Mouse (Mus musculus): ENCODE measurements around the gene Fam206a. TPM values are rescaled to one million over a fixed set of nuclear protein-coding genes. Genes with fewer than 3 reads are reported as not detected.
A peak's percentile ranks its signal among the peaks of the same experiment; 100 is the strongest.

Gene Fam206a
- polyA plus RNA-seq, 1 experiment = 12.6 TPM

- TF ChIP-seq CTCF (IDR thresholded peaks at IDR 0.05; ENCODE audit: extremely low read depth, insufficient read depth, low read length) = no peak
- no peak for TF ChIP-seq POLR2A (IDR thresholded peaks at IDR 0.05; ENCODE audit: extremely low read depth, insufficient read depth, low read length)
Observed at GRCm38 (mm10) chr4:56809050-56809449, 6.9 kb downstream of the Fam206a start.

GRCm38 (mm10) chr4:56811642-56812041, 9.5 kb downstream of the Fam206a start:
- no peak overlapping the region for H3K4me3 ChIP-seq (ENCODE audit: insufficient read depth, low read length)
- no peak overlapping the region for H3K27ac ChIP-seq (ENCODE audit: insufficient read depth, low read length)
- TF ChIP-seq POLR2A (IDR thresholded peaks at IDR 0.05; ENCODE audit: extremely low read depth, insufficient read depth, low read length) = no peak
- no peaks in the 10 kb centered on the region for H3K4me1 ChIP-seq (ENCODE audit: control insufficient read depth, insufficient read depth, low read length)

More at GRCm38 (mm10) chr4:56809050-56809449, 6.9 kb downstream of the Fam206a start:
- H3K4me1 ChIP-seq (ENCODE audit: control insufficient read depth, insufficient read depth, low read length) = no peaks in the 10 kb centered on the region
- H3K27ac ChIP-seq (ENCODE audit: insufficient read depth, low read length) = no peak overlapping the region
- no peak overlapping the region for H3K4me3 ChIP-seq (ENCODE audit: insufficient read depth, low read length)

GRCm38 (mm10) chr4:56812096-56812495, 10.0 kb downstream of the Fam206a start:
- TF ChIP-seq CTCF (IDR thresholded peaks at IDR 0.05; ENCODE audit: extremely low read depth, insufficient read depth, low read length) (no peak), POLR2A (IDR thresholded peaks at IDR 0.05; ENCODE audit: extremely low read depth, insufficient read depth, low read length) (no peak)
- Histone ChIP-seq H3K4me3 (ENCODE audit: insufficient read depth, low read length) (no peak overlapping the region), H3K4me1 (ENCODE audit: control insufficient read depth, insufficient read depth, low read length) (no peaks in the 10 kb centered on the region), H3K27ac (ENCODE audit: insufficient read depth, low read length) (no peak overlapping the region)

GRCm38 (mm10) chr4:56815131-56815530, 13.0 kb downstream of the Fam206a start:
- no peak for TF ChIP-seq CTCF (IDR thresholded peaks at IDR 0.05; ENCODE audit: extremely low read depth, insufficient read depth, low read length)
- no peak for TF ChIP-seq POLR2A (IDR thresholded peaks at IDR 0.05; ENCODE audit: extremely low read depth, insufficient read depth, low read length)

DNA sequence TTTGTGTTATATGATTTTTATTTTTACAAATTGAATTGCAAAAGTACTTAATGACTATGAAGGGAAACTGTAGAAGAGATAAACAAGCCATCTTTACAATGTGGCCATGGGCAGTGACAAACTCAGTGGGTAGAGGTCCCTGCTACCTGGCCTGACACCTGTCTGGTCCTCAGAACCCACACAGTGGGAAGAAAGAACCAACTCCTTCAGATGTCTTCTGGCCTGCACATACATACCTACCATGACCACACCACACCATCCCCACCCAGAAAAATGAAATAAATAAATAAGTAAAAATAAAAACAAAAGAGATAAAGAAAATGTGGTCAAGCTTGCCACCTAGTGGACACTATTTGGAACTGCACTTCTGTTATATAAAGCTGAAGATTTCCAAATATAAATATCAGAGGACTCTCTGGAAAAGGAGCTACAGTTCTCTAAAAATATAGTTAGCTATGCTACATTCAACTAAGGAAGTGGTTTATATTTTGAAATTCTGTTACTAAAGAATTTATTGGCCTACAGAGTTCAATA, 17.9 kb downstream of the Fam206a start:
- Histone ChIP-seq H3K4me3 (ENCODE audit: insufficient read depth, low read length) (no peak overlapping the region), H3K4me1 (ENCODE audit: control insufficient read depth, insufficient read depth, low read length) (no peaks in the 10 kb centered on the region; the same call in 1 of the 2 replicates), H3K27ac (ENCODE audit: insufficient read depth, low read length) (peak overlapping the region; percentile 63; the same call in 1 of the 2 replicates)
- TF ChIP-seq POLR2A (IDR thresholded peaks at IDR 0.05; ENCODE audit: extremely low read depth, insufficient read depth, low read length) (no peak), CTCF (IDR thresholded peaks at IDR 0.05; ENCODE audit: extremely low read depth, insufficient read depth, low read length) (no peak)

More at GRCm38 (mm10) chr4:56815131-56815530, 13.0 kb downstream of the Fam206a start:
- H3K4me1 ChIP-seq (ENCODE audit: control insufficient read depth, insufficient read depth, low read length) = no peaks in the 10 kb centered on the region
- H3K4me3 ChIP-seq (ENCODE audit: insufficient read depth, low read length) = no peak overlapping the region
- no peak overlapping the region for H3K27ac ChIP-seq (ENCODE audit: insufficient read depth, low read length)

GRCm38 (mm10) chr4:56824231-56824630, 22.1 kb downstream of the Fam206a start:
- no peak overlapping the region for H3K4me3 ChIP-seq (ENCODE audit: insufficient read depth, low read length)
- TF ChIP-seq CTCF (IDR thresholded peaks at IDR 0.05; ENCODE audit: extremely low read depth, insufficient read depth, low read length) = no peak
- no peak for TF ChIP-seq POLR2A (IDR thresholded peaks at IDR 0.05; ENCODE audit: extremely low read depth, insufficient read depth, low read length)

DNA sequence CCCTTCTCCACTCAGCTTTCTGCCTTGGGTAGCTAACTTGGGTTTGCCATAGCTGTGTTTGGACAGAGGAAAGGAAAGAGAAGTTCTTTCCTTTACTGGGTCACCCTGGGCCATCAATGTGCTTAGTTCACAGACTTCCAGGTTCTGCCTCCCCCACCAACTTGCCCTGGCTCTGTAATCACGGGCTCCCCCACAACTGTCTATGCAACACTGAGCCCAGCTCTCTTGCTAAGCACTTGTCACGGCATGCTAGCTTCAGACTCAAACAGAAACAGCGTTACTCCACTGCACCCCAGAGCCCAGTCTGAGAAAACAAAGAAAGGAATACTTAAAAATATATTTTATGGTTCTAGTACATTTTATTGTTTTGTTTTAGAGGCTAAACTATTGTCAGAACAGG, 26.8 kb downstream of the Fam206a start:
- no peak for TF ChIP-seq POLR2A (IDR thresholded peaks at IDR 0.05; ENCODE audit: extremely low read depth, insufficient read depth, low read length)
- no peak for TF ChIP-seq CTCF (IDR thresholded peaks at IDR 0.05; ENCODE audit: extremely low read depth, insufficient read depth, low read length)
- no peak overlapping the region for H3K27ac ChIP-seq (ENCODE audit: insufficient read depth, low read length)
- H3K4me1 ChIP-seq (ENCODE audit: control insufficient read depth, insufficient read depth, low read length) = peaks cover 2% of the 10 kb centered on the region; the same call in 1 of the 2 replicates
- no peak overlapping the region for H3K4me3 ChIP-seq (ENCODE audit: insufficient read depth, low read length)

More at GRCm38 (mm10) chr4:56824231-56824630, 22.1 kb downstream of the Fam206a start:
- Histone ChIP-seq H3K27ac (ENCODE audit: insufficient read depth, low read length) (no peak overlapping the region), H3K4me1 (ENCODE audit: control insufficient read depth, insufficient read depth, low read length) (no peaks in the 10 kb centered on the region; the same call in none of the 2 replicates)

- H3K27ac ChIP-seq (ENCODE audit: insufficient read depth, low read length) = peak overlapping the region; percentile 44; the same call in 1 of the 2 replicates
- H3K4me3 ChIP-seq (ENCODE audit: insufficient read depth, low read length) = no peak overlapping the region
- peaks cover 2% of the 10 kb centered on the region; the same call in 1 of the 2 replicates for H3K4me1 ChIP-seq (ENCODE audit: control insufficient read depth, insufficient read depth, low read length)
- no peak for TF ChIP-seq POLR2A (IDR thresholded peaks at IDR 0.05; ENCODE audit: extremely low read depth, insufficient read depth, low read length)
- no peak for TF ChIP-seq CTCF (IDR thresholded peaks at IDR 0.05; ENCODE audit: extremely low read depth, insufficient read depth, low read length)
Observed at GRCm38 (mm10) chr4:56829511-56829921, 27.4 kb downstream of the Fam206a start.

- H3K4me1 ChIP-seq (ENCODE audit: control insufficient read depth, insufficient read depth, low read length) = peaks cover 2% of the 10 kb centered on the region; the same call in 1 of the 2 replicates
- no peak overlapping the region for H3K4me3 ChIP-seq (ENCODE audit: insufficient read depth, low read length)
- H3K27ac ChIP-seq (ENCODE audit: insufficient read depth, low read length) = no peak overlapping the region
Observed at GRCm38 (mm10) chr4:56831013-56831609, 29.0 kb downstream of the Fam206a start.

GRCm38 (mm10) chr4:56831998-56832397, 29.9 kb downstream of the Fam206a start:
- Histone ChIP-seq H3K27ac (ENCODE audit: insufficient read depth, low read length) (no peak overlapping the region), H3K4me1 (ENCODE audit: control insufficient read depth, insufficient read depth, low read length) (peaks cover 2% of the 10 kb centered on the region; the same call in 1 of the 2 replicates), H3K4me3 (ENCODE audit: insufficient read depth, low read length) (no peak overlapping the region)
- TF ChIP-seq CTCF (IDR thresholded peaks at IDR 0.05; ENCODE audit: extremely low read depth, insufficient read depth, low read length) = no peak
- TF ChIP-seq POLR2A (IDR thresholded peaks at IDR 0.05; ENCODE audit: extremely low read depth, insufficient read depth, low read length) = no peak

More at GRCm38 (mm10) chr4:56831013-56831609, 29.0 kb downstream of the Fam206a start:
- TF ChIP-seq POLR2A (IDR thresholded peaks at IDR 0.05; ENCODE audit: extremely low read depth, insufficient read depth, low read length) (no peak), CTCF (IDR thresholded peaks at IDR 0.05; ENCODE audit: extremely low read depth, insufficient read depth, low read length) (no peak)
